Mouse (Mus musculus): ENCODE measurements around the gene Mrps21.

- TF ChIP-seq EP300 (optimal IDR thresholded peaks at IDR 0.05) = no peak
- no peak; the same call in 1 of the 2 replicates for TF ChIP-seq CTCF (IDR thresholded peaks at IDR 0.05; ENCODE audit: low read depth)
Observed at GRCm38 (mm10) chr3:95820046-95821010, 51.0 kb downstream of the Mrps21 start.

All from stomach, postnatal 0 days (tissue).